Mouse (Mus musculus): Measurements from ENCODE around the gene Mical3. TPM values are rescaled to one million over a fixed set of nuclear protein-coding genes. Genes with fewer than 3 reads are reported as not detected.

Gene Mical3
- total RNA-seq, 2 experiments from 2014 or later, result 26.4 to 89.3 TPM

- 0 out of 2 replicates have a peak, but pooled peaks have one; percentile 30 for ATAC-seq (replicated peaks; ENCODE audit: low FRiP score, low TSS enrichment, poor library complexity, severe bottlenecking)
These were observed 13.7 kb downstream of the Mical3 start for GRCm38 (mm10) chr6:121117142-121117541.

- no peak for ATAC-seq (replicated peaks; ENCODE audit: low FRiP score, low TSS enrichment, poor library complexity, severe bottlenecking)
These were observed 14.4 kb downstream of the Mical3 start for GRCm38 (mm10) chr6:121116434-121116833.

GRCm38 (mm10) chr6:121111448-121112055 is 19.2 kb downstream of the Mical3 start:
- ATAC-seq (replicated peaks; ENCODE audit: low FRiP score, low TSS enrichment, poor library complexity, severe bottlenecking), result peak; percentile 39

- ATAC-seq (replicated peaks; ENCODE audit: low FRiP score, low TSS enrichment, poor library complexity, severe bottlenecking), result peak; percentile 87
These were observed 20.7 kb downstream of the Mical3 start for GRCm38 (mm10) chr6:121109998-121110603.

- peak; percentile 79 for ATAC-seq (replicated peaks; ENCODE audit: low FRiP score, low TSS enrichment, poor library complexity, severe bottlenecking)
These were observed 21.4 kb downstream of the Mical3 start for GRCm38 (mm10) chr6:121109181-121109981.

GRCm38 (mm10) chr6:121108075-121108474 is 22.7 kb downstream of the Mical3 start:
- no peak for ATAC-seq (replicated peaks; ENCODE audit: low FRiP score, low TSS enrichment, poor library complexity, severe bottlenecking)

GRCm38 (mm10) chr6:121106711-121107405 is 23.9 kb downstream of the Mical3 start:
- ATAC-seq (replicated peaks; ENCODE audit: low FRiP score, low TSS enrichment, poor library complexity, severe bottlenecking), result no peak

GRCm38 (mm10) chr6:121105726-121106125 is 25.1 kb downstream of the Mical3 start:
- no peak for ATAC-seq (replicated peaks; ENCODE audit: low FRiP score, low TSS enrichment, poor library complexity, severe bottlenecking)

- no peak for ATAC-seq (replicated peaks; ENCODE audit: low FRiP score, low TSS enrichment, poor library complexity, severe bottlenecking)
These were observed 27.2 kb downstream of the Mical3 start for GRCm38 (mm10) chr6:121103406-121104171.

- no peak for ATAC-seq (replicated peaks; ENCODE audit: low FRiP score, low TSS enrichment, poor library complexity, severe bottlenecking)
These were observed 27.9 kb downstream of the Mical3 start for GRCm38 (mm10) chr6:121102941-121103340.

GRCm38 (mm10) chr6:121102084-121102483 is 28.7 kb downstream of the Mical3 start:
- ATAC-seq (replicated peaks; ENCODE audit: low FRiP score, low TSS enrichment, poor library complexity, severe bottlenecking), result no peak

- ATAC-seq (replicated peaks; ENCODE audit: low FRiP score, low TSS enrichment, poor library complexity, severe bottlenecking), result peak; percentile 38
These were observed 29.6 kb downstream of the Mical3 start for GRCm38 (mm10) chr6:121101201-121101600.

GRCm38 (mm10) chr6:121099831-121100230 is 31.0 kb downstream of the Mical3 start:
- no peak for ATAC-seq (replicated peaks; ENCODE audit: low FRiP score, low TSS enrichment, poor library complexity, severe bottlenecking)

- ATAC-seq (replicated peaks; ENCODE audit: low FRiP score, low TSS enrichment, poor library complexity, severe bottlenecking), result no peak
These were observed 31.6 kb downstream of the Mical3 start for GRCm38 (mm10) chr6:121099228-121099608.

GRCm38 (mm10) chr6:121098511-121099227 is 32.1 kb downstream of the Mical3 start:
- ATAC-seq (replicated peaks; ENCODE audit: low FRiP score, low TSS enrichment, poor library complexity, severe bottlenecking), result peak; percentile 24

GRCm38 (mm10) chr6:121098109-121098508 is 32.7 kb downstream of the Mical3 start:
- ATAC-seq (replicated peaks; ENCODE audit: low FRiP score, low TSS enrichment, poor library complexity, severe bottlenecking), result no peak

- ATAC-seq (replicated peaks; ENCODE audit: low FRiP score, low TSS enrichment, poor library complexity, severe bottlenecking), result no peak
These were observed 33.9 kb downstream of the Mical3 start for GRCm38 (mm10) chr6:121096862-121097261.

- no peak for ATAC-seq (replicated peaks; ENCODE audit: low FRiP score, low TSS enrichment, poor library complexity, severe bottlenecking)
These were observed 34.4 kb downstream of the Mical3 start for GRCm38 (mm10) chr6:121096390-121096789.
